Mouse (Mus musculus): ENCODE results near the gene Prkca.

DNA sequence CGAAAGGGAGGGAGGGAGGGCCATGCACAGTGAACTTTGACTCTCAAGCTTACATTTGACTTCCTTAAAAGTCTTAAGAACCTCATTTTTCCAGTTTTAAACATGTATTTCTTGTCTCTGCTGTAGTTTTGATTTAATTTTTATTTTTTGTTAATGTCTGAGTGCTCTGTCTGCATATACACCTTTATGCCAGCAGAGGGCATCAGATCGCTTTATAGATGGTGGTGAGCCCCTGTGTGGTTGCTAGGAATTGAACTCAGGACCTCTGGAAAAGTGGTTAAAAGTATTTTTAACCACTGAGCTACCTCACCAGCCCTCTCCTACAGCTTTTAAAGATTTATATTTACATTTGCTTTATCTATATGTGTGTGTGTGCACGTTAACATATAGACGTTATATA lies 333.3 kb downstream of the Prkca start:
- no peak for TF ChIP-seq POLR2A (IDR thresholded peaks at IDR 0.05; ENCODE audit: control insufficient read depth, low read depth, low read length)
- TF ChIP-seq CTCF (IDR thresholded peaks at IDR 0.05; ENCODE audit: control insufficient read depth, insufficient read depth, insufficient replicate concordance, low read depth, low read length): no peak
